ENCODE assay signal across 8 mouse cellular contexts in the genomic region with DNA sequence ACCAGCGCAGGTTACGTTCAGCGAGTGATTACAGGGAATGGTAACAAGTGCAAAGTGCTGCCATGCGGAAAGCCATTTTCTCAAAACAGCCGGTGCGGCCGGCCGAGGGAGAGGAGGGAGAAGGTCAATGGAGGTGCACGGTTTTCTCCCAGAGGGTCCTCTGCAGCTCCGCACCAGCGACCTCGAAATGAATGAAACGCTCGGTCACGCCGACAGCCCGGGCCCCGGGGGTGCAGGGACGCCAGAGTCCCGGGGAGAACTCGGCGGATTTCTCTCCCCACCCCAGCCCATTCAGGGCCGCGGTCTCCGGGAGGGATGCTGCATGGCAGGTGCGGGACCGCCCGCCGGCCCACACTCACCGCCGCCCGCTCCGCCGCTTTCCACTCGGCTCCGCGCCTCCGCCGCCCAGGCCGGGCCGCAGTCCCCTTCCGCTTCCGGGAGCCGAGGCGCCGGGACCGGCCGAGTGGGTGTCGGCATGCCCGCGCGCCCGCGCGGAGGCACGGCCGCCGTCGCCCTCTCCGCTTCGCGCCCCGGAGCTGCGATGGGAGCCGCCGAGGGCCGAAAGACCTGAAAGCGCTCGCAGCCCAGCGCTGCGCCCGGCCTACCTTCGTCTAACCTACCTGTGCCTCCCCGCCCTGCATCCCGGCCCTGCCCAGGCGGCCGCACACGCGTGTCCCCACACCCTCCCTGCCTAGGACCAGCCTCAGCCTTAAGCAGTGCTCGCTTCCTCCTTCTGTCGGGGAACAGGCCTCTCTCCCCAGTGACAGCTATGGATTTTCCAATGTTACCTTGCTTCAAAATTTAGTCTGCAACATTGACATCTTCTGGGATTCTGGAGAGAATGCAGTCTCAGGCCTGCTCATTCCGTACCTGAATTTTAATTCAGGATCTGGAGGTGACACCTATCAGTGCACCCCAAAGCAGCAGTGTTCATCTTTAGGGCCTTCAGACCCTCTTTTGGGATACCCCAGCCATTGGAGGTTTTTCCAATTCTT. TPM values are rescaled to one million over a fixed set of nuclear protein-coding genes. Genes with fewer than 3 reads are reported as not detected.
DNase-seq lines count a peak whose midpoint lies in the region; ATAC-seq and TF ChIP-seq lines count a peak whose summit lies in the region.

A gene (minus strand): TSS at position 828 of the 995 bp plus-strand sequence.

- under 1% methylated on average over 74 of the region's 82 CpGs for WGBS in forebrain, embryonic 13.5 days
- WGBS in large intestine, adult 2 months: under 1% methylated on average over 81 of the region's 82 CpGs
- 1% methylated on average over 78 of the region's 82 CpGs for WGBS in neural tube, embryonic 14.5 days

- H3K27ac ChIP-seq in brown adipose tissue, adult 24 weeks (replicated peaks; ENCODE audit: low read depth, low read length): no peak within 1 kb of the TSS
- peak within 1 kb of the TSS; percentile 92 for H3K27ac ChIP-seq in forebrain, embryonic 13.5 days
- H3K27ac ChIP-seq in neural tube, embryonic 14.5 days (ENCODE audit: low read depth, low read length): peak within 1 kb of the TSS; percentile 94
- peak within 1 kb of the TSS; percentile 71 for H3K27ac ChIP-seq in testis, adult 2 months (ENCODE audit: control insufficient read depth, insufficient read depth, low read depth, low read length)

- no peak for TF ChIP-seq CTCF in testis, adult 2 months (IDR thresholded peaks at IDR 0.05; ENCODE audit: control insufficient read depth, insufficient read depth, insufficient replicate concordance, low read depth, low read length)

- peak within 1 kb of the TSS; percentile 88 for H3K4me3 ChIP-seq in brown adipose tissue, adult 24 weeks (ENCODE audit: insufficient read depth, low read depth, low read length)
- peak within 1 kb of the TSS; percentile 72 for H3K4me3 ChIP-seq in forebrain, embryonic 13.5 days
- peak within 1 kb of the TSS; percentile 65 for H3K4me3 ChIP-seq in neural tube, embryonic 14.5 days (ENCODE audit: low read depth, low read length)
- peak within 1 kb of the TSS; percentile 95 for H3K4me3 ChIP-seq in testis, adult 2 months (ENCODE audit: control insufficient read depth, low read depth, low read length)

- peak within 1 kb of the TSS; percentile 76 for H3K4me2 ChIP-seq in forebrain, embryonic 13.5 days
- peak within 1 kb of the TSS; percentile 73 for H3K4me2 ChIP-seq in neural tube, embryonic 14.5 days (ENCODE audit: low read depth, low read length)

- peak; percentile 86 for ATAC-seq in CD4-positive, CD25-positive, alpha-beta regulatory T cell, adult 4 months
- ATAC-seq in forebrain, embryonic 13.5 days: peak; percentile 91
- peak; percentile 92 for ATAC-seq in neural tube, embryonic 14.5 days (ENCODE audit: low read depth)

- H3K9me3 ChIP-seq in forebrain, embryonic 13.5 days (replicated peaks): no peaks in the 10 kb centered on the region
- no peaks in the 10 kb centered on the region for H3K9me3 ChIP-seq in neural tube, embryonic 14.5 days (ENCODE audit: control insufficient read depth, low read length)

- no peaks in the 10 kb centered on the region for H3K27me3 ChIP-seq in forebrain, embryonic 13.5 days
- no peaks in the 10 kb centered on the region for H3K27me3 ChIP-seq in neural tube, embryonic 14.5 days (ENCODE audit: control insufficient read depth, insufficient read depth, low read length)
- no peaks in the 10 kb centered on the region for H3K27me3 ChIP-seq in testis, adult 2 months (ENCODE audit: control insufficient read depth, insufficient read depth, low read length)

- intact Hi-C loops in heart, postnatal 10 days (cut with DNase I): no loop called here

- peak; percentile 67; the same call in 1 of the 2 replicates for TF ChIP-seq POLR2A in testis, adult 2 months (IDR thresholded peaks at IDR 0.05; ENCODE audit: control insufficient read depth, low read depth, low read length)

- no peaks in the 10 kb centered on the region for H3K36me3 ChIP-seq in forebrain, embryonic 13.5 days (ENCODE audit: poor library complexity, severe bottlenecking)
- no peaks in the 10 kb centered on the region for H3K36me3 ChIP-seq in neural tube, embryonic 14.5 days (ENCODE audit: control insufficient read depth, insufficient read depth, low read length)
- no peaks in the 10 kb centered on the region for H3K36me3 ChIP-seq in testis, adult 2 months (ENCODE audit: control insufficient read depth, insufficient read depth, low read length)

- DNase-seq in heart, postnatal 10 days: peak; percentile 85
- peak; percentile 61 for DNase-seq in large intestine, adult 2 months (ENCODE audit: low read depth, low spot score)
- peak; percentile 84 to 85 for DNase-seq in lung, adult 18-20 months

- H3K9ac ChIP-seq in forebrain, embryonic 13.5 days: peak within 1 kb of the TSS; percentile 96
- peak within 1 kb of the TSS; percentile 92 for H3K9ac ChIP-seq in neural tube, embryonic 14.5 days (replicated peaks; ENCODE audit: low read depth, low read length)

- no peaks in the 10 kb centered on the region for H3K4me1 ChIP-seq in brown adipose tissue, adult 24 weeks (ENCODE audit: control insufficient read depth, insufficient read depth, insufficient read length, low read length)
- peaks cover 44% of the 10 kb centered on the region for H3K4me1 ChIP-seq in forebrain, embryonic 13.5 days
- H3K4me1 ChIP-seq in neural tube, embryonic 14.5 days (ENCODE audit: control insufficient read depth, insufficient read depth, low read length): peaks cover 9% of the 10 kb centered on the region
- H3K4me1 ChIP-seq in testis, adult 2 months (ENCODE audit: control insufficient read depth, insufficient read depth, low read length): peaks cover 3% of the 10 kb centered on the region; the same call in 1 of the 2 replicates

RNA-seq across cellular contexts. Expression of the gene that starts here (rescaled TPM):
- polyA plus RNA-seq in CD4-positive, CD25-positive, alpha-beta regulatory T cell, adult 4 months (2017; shearing (Covaris generic)): 10 to 100 TPM; 12.0 to 12.1 TPM
- 3.5 and 3.6 TPM in 2 replicates for polyA plus RNA-seq in brown adipose tissue, adult 24 weeks (2012; ENCODE audit: insufficient read depth, insufficient read length, missing spikeins)
- polyA plus RNA-seq in forebrain, embryonic 13.5 days (2015; fragmentation: Nextera tagmentation; extraction: Ambion mirVana): 14.8 and 15.1 TPM in 2 replicates
- total RNA-seq in heart, postnatal 10 days (2021): 10 to 100 TPM; 15.1 to 19.2 TPM
- 3.6 and 6.7 TPM in 2 replicates for polyA plus RNA-seq in large intestine, adult 2 months (2012; rRNA removed)
- 19.8 and 20.3 TPM in 2 replicates for polyA plus RNA-seq in neural tube, embryonic 14.5 days (2014; fragmentation: Nextera tagmentation; extraction: Ambion mirVana)
- 4.1 and 5.5 TPM in 2 replicates for polyA plus RNA-seq in testis, adult 2 months (2012; rRNA removed)
